Mouse (Mus musculus): Measurements from ENCODE around the gene Zic2. TPM values are rescaled to one million over a fixed set of nuclear protein-coding genes. Genes with fewer than 3 reads are reported as not detected.

Zic2 gene
- 10.1 and 12.0 TPM in 2 replicates for polyA plus RNA-seq (2015; fragmentation: Nextera tagmentation; extraction: Ambion mirVana)

- H3K4me2 ChIP-seq: peak within 1 kb of the TSS; percentile 71
- H3K9ac ChIP-seq: peak within 1 kb of the TSS; percentile 98
- WGBS: 0% methylated on average over 30 of the region's 73 CpGs
- H3K27ac ChIP-seq: peak within 1 kb of the TSS; percentile 99
- peak within 1 kb of the TSS; percentile 79 for H3K4me3 ChIP-seq
- H3K4me1 ChIP-seq: peaks cover 51% of the 10 kb centered on the region
- H3K9me3 ChIP-seq (replicated peaks): no peaks in the 10 kb centered on the region
- ATAC-seq: peak; percentile 79
- peaks cover 49% of the 10 kb centered on the region for H3K27me3 ChIP-seq
- H3K36me3 ChIP-seq (ENCODE audit: poor library complexity, severe bottlenecking): peaks cover 9% of the 10 kb centered on the region; the same call in 1 of the 2 replicates
Observed at GRCm38 (mm10) chr14:122474891-122475556, at the start of gene Zic2. TSS of gene Zic2 (plus strand) at chr14:122475435.

- no peak overlapping the region for H3K27ac ChIP-seq
- H3K4me1 ChIP-seq: peaks cover 26% of the 10 kb centered on the region
- WGBS: 63% methylated on average over 10 of the region's 10 CpGs
- no peak overlapping the region for H3K4me3 ChIP-seq
- ATAC-seq: peak; percentile 10; the same call in 1 of the 2 replicates
- no peak overlapping the region for H3K4me2 ChIP-seq
- no peaks in the 10 kb centered on the region for H3K9me3 ChIP-seq (replicated peaks)
- H3K9ac ChIP-seq: no peak overlapping the region
- H3K27me3 ChIP-seq: no peaks in the 10 kb centered on the region
- H3K36me3 ChIP-seq (ENCODE audit: poor library complexity, severe bottlenecking): no peaks in the 10 kb centered on the region
Observed at GRCm38 (mm10) chr14:122426529-122427203, 48.6 kb upstream of the Zic2 start.

GRCm38 (mm10) chr14:122427204-122427560 is 48.1 kb upstream of the Zic2 start:
- no peak overlapping the region for H3K4me3 ChIP-seq
- no peaks in the 10 kb centered on the region for H3K36me3 ChIP-seq (ENCODE audit: poor library complexity, severe bottlenecking)
- H3K9ac ChIP-seq: no peak overlapping the region
- no peak overlapping the region for H3K4me2 ChIP-seq
- peaks cover 26% of the 10 kb centered on the region for H3K4me1 ChIP-seq
- WGBS: 54% methylated on average over 8 of the region's 8 CpGs
- no peaks in the 10 kb centered on the region for H3K9me3 ChIP-seq (replicated peaks)
- no peak overlapping the region for H3K27ac ChIP-seq
- H3K27me3 ChIP-seq: no peaks in the 10 kb centered on the region
- ATAC-seq: peak; percentile 55; the same call in 1 of the 2 replicates

GRCm38 (mm10) chr14:122427654-122428053 is 47.6 kb upstream of the Zic2 start:
- H3K4me2 ChIP-seq: no peak overlapping the region
- no peak overlapping the region for H3K9ac ChIP-seq
- no peak for ATAC-seq
- H3K36me3 ChIP-seq (ENCODE audit: poor library complexity, severe bottlenecking): no peaks in the 10 kb centered on the region
- H3K4me1 ChIP-seq: peaks cover 26% of the 10 kb centered on the region
- no peak overlapping the region for H3K27ac ChIP-seq
- 81% methylated on average over 3 of the region's 3 CpGs for WGBS
- H3K4me3 ChIP-seq: no peak overlapping the region
- H3K27me3 ChIP-seq: no peaks in the 10 kb centered on the region
- H3K9me3 ChIP-seq (replicated peaks): no peaks in the 10 kb centered on the region

- no peak overlapping the region for H3K4me3 ChIP-seq
- H3K9ac ChIP-seq: no peak overlapping the region
- no peaks in the 10 kb centered on the region for H3K27me3 ChIP-seq
- no peaks in the 10 kb centered on the region for H3K9me3 ChIP-seq (replicated peaks)
- no peak for ATAC-seq
- 59% methylated on average over 3 of the region's 3 CpGs for WGBS
- H3K4me1 ChIP-seq: peaks cover 10% of the 10 kb centered on the region; the same call in 1 of the 2 replicates
- H3K27ac ChIP-seq: no peak overlapping the region
- H3K36me3 ChIP-seq (ENCODE audit: poor library complexity, severe bottlenecking): no peaks in the 10 kb centered on the region
- no peak overlapping the region for H3K4me2 ChIP-seq
Observed at GRCm38 (mm10) chr14:122432558-122432957, 42.7 kb upstream of the Zic2 start.

- H3K36me3 ChIP-seq (ENCODE audit: poor library complexity, severe bottlenecking): no peaks in the 10 kb centered on the region
- 0 out of 2 replicates have a peak, but pooled peaks cover 7% of the 10 kb centered on the region for H3K4me1 ChIP-seq
- no peak overlapping the region for H3K4me2 ChIP-seq
- 89% methylated on average over 10 of the region's 10 CpGs for WGBS
- H3K27ac ChIP-seq: no peak overlapping the region
- no peak overlapping the region for H3K9ac ChIP-seq
- no peak overlapping the region for H3K4me3 ChIP-seq
- no peaks in the 10 kb centered on the region for H3K27me3 ChIP-seq
- ATAC-seq: no peak
- no peaks in the 10 kb centered on the region for H3K9me3 ChIP-seq (replicated peaks)
Observed at GRCm38 (mm10) chr14:122434039-122434438, 41.2 kb upstream of the Zic2 start.

GRCm38 (mm10) chr14:122436850-122437249 is 38.4 kb upstream of the Zic2 start:
- Histone ChIP-seq H3K9me3 (replicated peaks) (no peaks in the 10 kb centered on the region), H3K4me2 (no peak overlapping the region), H3K4me1 (0 out of 2 replicates have a peak, but pooled peaks cover 7% of the 10 kb centered on the region), H3K4me3 (no peak overlapping the region), H3K27ac (no peak overlapping the region), H3K36me3 (ENCODE audit: poor library complexity, severe bottlenecking) (no peaks in the 10 kb centered on the region), H3K9ac (no peak overlapping the region), H3K27me3 (no peaks in the 10 kb centered on the region)
- WGBS: 55% methylated on average over 10 of the region's 10 CpGs
- peak; percentile 83 for ATAC-seq

GRCm38 (mm10) chr14:122449601-122450495 is 25.4 kb upstream of the Zic2 start:
- H3K9me3 ChIP-seq (replicated peaks): no peaks in the 10 kb centered on the region
- peak overlapping the region; percentile 46 for H3K4me3 ChIP-seq
- H3K4me1 ChIP-seq: peaks cover 52% of the 10 kb centered on the region
- WGBS: 2% methylated on average over 29 of the region's 29 CpGs
- no peaks in the 10 kb centered on the region for H3K36me3 ChIP-seq (ENCODE audit: poor library complexity, severe bottlenecking)
- peak overlapping the region; percentile 82 for H3K27ac ChIP-seq
- H3K9ac ChIP-seq: peak overlapping the region; percentile 70
- ATAC-seq: no peak
- H3K4me2 ChIP-seq: peak overlapping the region; percentile 73
- H3K27me3 ChIP-seq: peaks cover 61% of the 10 kb centered on the region

GRCm38 (mm10) chr14:122450496-122451382 is 24.5 kb upstream of the Zic2 start, which contains the start of gene Gm5089:
TSS of gene Gm5089 (minus strand) at chr14:122451115.
- Histone ChIP-seq H3K4me3 (peak within 1 kb of the TSS; percentile 46), H3K27ac (peak within 1 kb of the TSS; percentile 82), H3K36me3 (ENCODE audit: poor library complexity, severe bottlenecking) (no peaks in the 10 kb centered on the region), H3K4me2 (peak within 1 kb of the TSS; percentile 73), H3K4me1 (peaks cover 61% of the 10 kb centered on the region), H3K9ac (peak within 1 kb of the TSS; percentile 70), H3K9me3 (replicated peaks) (no peaks in the 10 kb centered on the region), H3K27me3 (peaks cover 61% of the 10 kb centered on the region)
- WGBS: under 1% methylated on average over 58 of the region's 59 CpGs
- ATAC-seq: peak; percentile 52

GRCm38 (mm10) chr14:122451551-122452145 is 23.6 kb upstream of the Zic2 start:
- Histone ChIP-seq H3K9ac (no peak overlapping the region), H3K27ac (peak overlapping the region; percentile 82), H3K4me3 (peak overlapping the region; percentile 46), H3K27me3 (peaks cover 61% of the 10 kb centered on the region), H3K36me3 (ENCODE audit: poor library complexity, severe bottlenecking) (no peaks in the 10 kb centered on the region), H3K9me3 (replicated peaks) (no peaks in the 10 kb centered on the region), H3K4me2 (peak overlapping the region; percentile 73), H3K4me1 (peaks cover 67% of the 10 kb centered on the region)
- WGBS: 55% methylated on average over 5 of the region's 5 CpGs
- no peak for ATAC-seq
